Mouse (Mus musculus) forebrain, embryonic 11.5 days (tissue): ENCODE measurements around the gene Tanc2. TPM values are rescaled to one million over a fixed set of nuclear protein-coding genes. Genes with fewer than 3 reads are reported as not detected.

Source experiments
- ATAC-seq: fragments of 200-750 bp; cut with Nextera tagmentation; replicated peaks from 2 replicates; pipeline ENCODE4 v1.8.0; 2017; ENCODE audit warnings: moderate TSS enrichment; ENCODE audit not compliant: low FRiP score
- DNase-seq: peaks from one replicate; pipeline ENCODE4 v3.0.0-alpha.2; 2017; ENCODE audit warnings: low spot score
- H3K27ac ChIP-seq: fragments of 300-500 bp; sonication (generic); 2 replicates; pipeline ENCODE4 v1.5.1; 2014; ENCODE audit warnings: low read depth, low read length
- H3K27me3 ChIP-seq: fragments of 300-500 bp; sonication (generic); 2 replicates; pipeline ENCODE4 v1.6.1; 2014; ENCODE audit warnings: mild to moderate bottlenecking, low read length, mixed read lengths; ENCODE audit not compliant: control insufficient read depth, insufficient read depth
- H3K36me3 ChIP-seq: fragments of 300-500 bp; sonication (generic); 2 replicates; pipeline ENCODE4 v1.6.1; 2014; ENCODE audit warnings: mild to moderate bottlenecking, low read length, moderate library complexity, mixed read lengths; ENCODE audit not compliant: control insufficient read depth, insufficient read depth
- H3K4me1 ChIP-seq: fragments of 300-500 bp; sonication (generic); replicated peaks from 2 replicates; pipeline ENCODE4 v1.6.1; 2014; ENCODE audit warnings: low read length, mixed read lengths; ENCODE audit not compliant: control insufficient read depth, insufficient read depth
- H3K4me2 ChIP-seq: fragments of 300-500 bp; sonication (generic); 2 replicates; pipeline ENCODE4 v1.6.1; 2014; ENCODE audit warnings: low read depth, mild to moderate bottlenecking, low read length, moderate library complexity, mixed read lengths; ENCODE audit not compliant: severe bottlenecking
- H3K4me3 ChIP-seq: fragments of 300-500 bp; sonication (generic); 2 replicates; pipeline ENCODE4 v1.5.1; 2014; ENCODE audit warnings: low read depth, low read length
- H3K9ac ChIP-seq: fragments of 300-500 bp; sonication (generic); 2 replicates; pipeline ENCODE4 v1.6.1; 2014; ENCODE audit warnings: low read length
- H3K9me3 ChIP-seq: fragments of 300-500 bp; sonication (generic); 2 replicates; pipeline ENCODE4 v1.6.1; 2016; ENCODE audit warnings: low read length, mixed read lengths; ENCODE audit not compliant: control insufficient read depth
- WGBS: fragments of 180-500 bp; shearing (Covaris S2); extraction: QIAGEN DNeasy Blood & Tissue Kit; methylation state at CpG from one replicate; pipeline ENCODE4 v1.1.7; 2014; 5-methylcytosine and 5-hydroxymethylcytosine counted together
- polyA plus RNA-seq: library from polyadenylated mRNA; unstranded; fragments of >200 nt; fragmentation: Nextera tagmentation; extraction: Ambion mirVana; gene quantifications from 2 replicates; pipeline ENCODE4 v1.2.1, GENCODE M21; 2014

Tanc2 gene
- polyA plus RNA-seq, 1 experiment from 2014 or later = 13.9 TPM

- peak; percentile 91 for DNase-seq
- H3K9me3 ChIP-seq = no peaks in the 10 kb centered on the region
- ATAC-seq = peak; percentile 89
Observed at GRCm38 (mm10) chr11:105589231-105589876, 432 bp upstream of the Tanc2 start.

GRCm38 (mm10) chr11:105591905-105592304 is 2.1 kb downstream of the Tanc2 start:
- Histone ChIP-seq H3K4me2 (no peak overlapping the region), H3K27me3 (no peaks in the 10 kb centered on the region), H3K4me3 (no peak overlapping the region), H3K9me3 (no peaks in the 10 kb centered on the region), H3K4me1 (no peaks in the 10 kb centered on the region), H3K27ac (no peak overlapping the region), H3K9ac (no peak overlapping the region), H3K36me3 (no peaks in the 10 kb centered on the region)
- 44% methylated on average over 1 of the region's 1 CpGs for WGBS
- no peak for DNase-seq
- no peak for ATAC-seq

More at GRCm38 (mm10) chr11:105589231-105589876, 432 bp upstream of the Tanc2 start:
- under 1% methylated on average over 50 of the region's 70 CpGs for WGBS
- peak overlapping the region; percentile 84 for H3K9ac ChIP-seq
- no peaks in the 10 kb centered on the region for H3K4me1 ChIP-seq
- peak overlapping the region; percentile 97 for H3K4me2 ChIP-seq
- no peaks in the 10 kb centered on the region for H3K36me3 ChIP-seq
- H3K4me3 ChIP-seq = peak overlapping the region; percentile 81
- H3K27ac ChIP-seq = peak overlapping the region; percentile 87
- no peaks in the 10 kb centered on the region for H3K27me3 ChIP-seq

- Histone ChIP-seq H3K27ac (no peak overlapping the region), H3K4me2 (no peak overlapping the region), H3K27me3 (no peaks in the 10 kb centered on the region)
Observed at GRCm38 (mm10) chr11:105602177-105602576, 12.4 kb downstream of the Tanc2 start.

GRCm38 (mm10) chr11:105626201-105626600 is 36.4 kb downstream of the Tanc2 start:
- H3K27ac ChIP-seq = no peak overlapping the region
- ATAC-seq (no peak), DNase-seq (no peak)
- no peak overlapping the region for H3K4me2 ChIP-seq
- no peaks in the 10 kb centered on the region for H3K27me3 ChIP-seq
- H3K9ac ChIP-seq = no peak overlapping the region
- no peaks in the 10 kb centered on the region for H3K4me1 ChIP-seq
- H3K4me3 ChIP-seq = no peak overlapping the region
- WGBS = 97% methylated on average over 1 of the region's 1 CpGs
- H3K36me3 ChIP-seq = no peaks in the 10 kb centered on the region
- no peaks in the 10 kb centered on the region for H3K9me3 ChIP-seq

More at GRCm38 (mm10) chr11:105602177-105602576, 12.4 kb downstream of the Tanc2 start:
- Histone ChIP-seq H3K9ac (no peak overlapping the region), H3K36me3 (no peaks in the 10 kb centered on the region), H3K4me3 (no peak overlapping the region), H3K4me1 (no peaks in the 10 kb centered on the region), H3K9me3 (no peaks in the 10 kb centered on the region)
- DNase-seq (no peak), ATAC-seq (no peak)

- Histone ChIP-seq H3K4me2 (no peak overlapping the region), H3K4me3 (no peak overlapping the region), H3K36me3 (no peaks in the 10 kb centered on the region), H3K27me3 (no peaks in the 10 kb centered on the region), H3K27ac (no peak overlapping the region), H3K9me3 (no peaks in the 10 kb centered on the region), H3K4me1 (no peaks in the 10 kb centered on the region), H3K9ac (no peak overlapping the region)
- no peak for DNase-seq
- no peak for ATAC-seq
Observed at GRCm38 (mm10) chr11:105643995-105644394, 54.2 kb downstream of the Tanc2 start.

GRCm38 (mm10) chr11:105648026-105648425 is 58.2 kb downstream of the Tanc2 start:
- ATAC-seq (no peak), DNase-seq (no peak)
- H3K9me3 ChIP-seq = no peaks in the 10 kb centered on the region
- no peak overlapping the region for H3K4me3 ChIP-seq
- H3K9ac ChIP-seq = no peak overlapping the region
- H3K27me3 ChIP-seq = no peaks in the 10 kb centered on the region
- no peak overlapping the region for H3K27ac ChIP-seq
- H3K4me2 ChIP-seq = no peak overlapping the region
- H3K36me3 ChIP-seq = no peaks in the 10 kb centered on the region
- no peaks in the 10 kb centered on the region for H3K4me1 ChIP-seq
- WGBS = 90% methylated on average over 2 of the region's 2 CpGs

GRCm38 (mm10) chr11:105654616-105655015 is 64.8 kb downstream of the Tanc2 start:
- Histone ChIP-seq H3K9me3 (no peaks in the 10 kb centered on the region), H3K27me3 (no peaks in the 10 kb centered on the region), H3K36me3 (no peaks in the 10 kb centered on the region), H3K4me3 (no peak overlapping the region), H3K4me2 (no peak overlapping the region), H3K9ac (no peak overlapping the region), H3K27ac (no peak overlapping the region), H3K4me1 (no peaks in the 10 kb centered on the region)
- ATAC-seq = no peak
- no peak for DNase-seq
- WGBS = 88% methylated on average over 2 of the region's 2 CpGs

- WGBS = 86% methylated on average over 4 of the region's 4 CpGs
- DNase-seq (no peak), ATAC-seq (no peak)
- Histone ChIP-seq H3K9ac (no peak overlapping the region), H3K9me3 (no peaks in the 10 kb centered on the region), H3K4me2 (no peak overlapping the region), H3K36me3 (no peaks in the 10 kb centered on the region), H3K4me1 (no peaks in the 10 kb centered on the region), H3K4me3 (no peak overlapping the region), H3K27ac (no peak overlapping the region), H3K27me3 (no peaks in the 10 kb centered on the region)
Observed at GRCm38 (mm10) chr11:105655335-105655734, 65.5 kb downstream of the Tanc2 start.

- Histone ChIP-seq H3K27ac (no peak overlapping the region), H3K9ac (no peak overlapping the region), H3K9me3 (no peaks in the 10 kb centered on the region), H3K4me3 (no peak overlapping the region), H3K4me1 (no peaks in the 10 kb centered on the region), H3K27me3 (no peaks in the 10 kb centered on the region), H3K4me2 (no peak overlapping the region), H3K36me3 (no peaks in the 10 kb centered on the region)
- ATAC-seq (no peak), DNase-seq (no peak)
- WGBS = 97% methylated on average over 1 of the region's 1 CpGs
Observed at GRCm38 (mm10) chr11:105667879-105668278, 78.1 kb downstream of the Tanc2 start.
